Mouse (Mus musculus): ENCODE measurements around the gene Bhlhb9.

GRCm38 (mm10) chrX:135876679-135877078 is 79.3 kb downstream of the Bhlhb9 start:
- no peak for TF ChIP-seq POLR2A (IDR thresholded peaks at IDR 0.05; ENCODE audit: insufficient read depth, low read depth, low read length)
- TF ChIP-seq CTCF (IDR thresholded peaks at IDR 0.05; ENCODE audit: insufficient read depth, low read depth, low read length), result no peak
